Comparison of ENCODE assay signal across 19 mouse cellular contexts in the genomic region with DNA sequence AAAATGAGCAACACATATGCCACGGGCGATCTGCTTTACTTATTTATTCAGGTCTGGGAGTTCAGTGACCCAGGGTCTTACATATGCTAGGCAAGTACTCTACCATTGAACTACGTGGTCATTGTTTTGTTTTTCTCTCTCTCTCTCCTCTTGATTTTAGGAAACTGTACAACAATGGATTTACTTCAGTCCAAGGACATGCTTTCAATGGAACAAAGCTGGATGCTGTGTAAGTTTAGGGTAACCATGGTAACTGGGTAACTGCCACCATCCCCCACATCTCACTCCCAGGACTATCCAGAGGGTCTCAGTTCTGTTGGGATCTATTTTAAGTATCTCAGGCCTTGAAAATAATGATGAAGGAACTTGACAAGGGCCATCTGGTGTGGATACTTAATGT.
A peak's percentile ranks its signal among the peaks of the same experiment; 100 is the strongest.
DNase-seq lines count a peak whose midpoint lies in the region; ATAC-seq lines count a peak whose summit lies in the region.
"Had no signal": no experiment of that assay in that cellular context is flagged by ENCODE, and none has a peak within 500 bp of the region (broad histone marks: within the 10 kb centered on the region; RNA-seq: fewer than 3 reads in every experiment).

No protein-coding gene starts in this region.

- peaks cover 8% of the 10 kb centered on the region for H3K4me1 ChIP-seq in hindbrain, embryonic 12.5 days
- H3K4me1 ChIP-seq in hindbrain, embryonic 10.5 days (replicated peaks), result peaks cover 7% of the 10 kb centered on the region
- peaks cover 4% of the 10 kb centered on the region; the same call in 1 of the 2 replicates for H3K4me1 ChIP-seq in forebrain, embryonic 14.5 days (ENCODE audit: control insufficient read depth, insufficient read depth, low read length)
- peaks cover 4% of the 10 kb centered on the region for H3K4me1 ChIP-seq in midbrain, embryonic 16.5 days (ENCODE audit: control insufficient read depth, insufficient read depth, low read length)
- H3K4me1 ChIP-seq: embryonic facial prominence, embryonic 12.5 days; kidney, embryonic 15.5 days; limb, embryonic 15.5 days had no signal

- DNase-seq in hindbrain, embryonic 10.5 days (ENCODE audit: low spot score), result no peak
- DNase-seq in right cerebral cortex, postnatal 4 days, result peak; percentile 10
- no peak for DNase-seq in right cerebral cortex, adult 18-20 months
- peak; percentile 36 for DNase-seq in forebrain, embryonic 14.5 days (ENCODE audit: low spot score)
- no peak for DNase-seq in T-cell, adult 2 months (ENCODE audit: low spot score)
- DNase-seq in thymus, postnatal 14 days, result no peak
- DNase-seq: adrenal gland, postnatal 25 days; cerebellum, postnatal 10 days; gastrocnemius, adult 2 months; heart, adult 2 months; liver, postnatal 0 days; right cerebral cortex, postnatal 25 days had no signal

- no peaks in the 10 kb centered on the region for H3K27me3 ChIP-seq in hindbrain, embryonic 12.5 days
- no peaks in the 10 kb centered on the region for H3K27me3 ChIP-seq in hindbrain, embryonic 10.5 days (ENCODE audit: insufficient read depth, poor library complexity, severe bottlenecking)
- H3K27me3 ChIP-seq in forebrain, embryonic 14.5 days (replicated peaks; ENCODE audit: control insufficient read depth, insufficient read depth, low read length), result no peaks in the 10 kb centered on the region
- no peaks in the 10 kb centered on the region for H3K27me3 ChIP-seq in midbrain, embryonic 16.5 days (ENCODE audit: control insufficient read depth, insufficient read depth, low read depth, low read length)
- H3K27me3 ChIP-seq: embryonic facial prominence, embryonic 12.5 days; kidney, embryonic 15.5 days; limb, embryonic 15.5 days had no signal

- WGBS in hindbrain, embryonic 12.5 days, result 37% methylated on average over 3 of the region's 3 CpGs
- WGBS in hindbrain, embryonic 10.5 days, result 44% methylated on average over 3 of the region's 3 CpGs
- WGBS in forebrain, embryonic 14.5 days, result 43% methylated on average over 3 of the region's 3 CpGs
- WGBS in midbrain, embryonic 16.5 days, result 23% methylated on average over 3 of the region's 3 CpGs

- H3K27ac ChIP-seq in hindbrain, embryonic 12.5 days, result no peak overlapping the region
- no peak overlapping the region for H3K27ac ChIP-seq in hindbrain, embryonic 10.5 days
- no peak overlapping the region for H3K27ac ChIP-seq in forebrain, embryonic 14.5 days (ENCODE audit: low read depth, low read length)
- no peak overlapping the region for H3K27ac ChIP-seq in midbrain, embryonic 16.5 days (ENCODE audit: low read length)
- H3K27ac ChIP-seq: embryonic facial prominence, embryonic 12.5 days; gastrocnemius, adult 2 months; heart, adult 2 months; kidney, embryonic 15.5 days; limb, embryonic 15.5 days; macrophage had no signal

- no peaks in the 10 kb centered on the region for H3K9me3 ChIP-seq in hindbrain, embryonic 12.5 days (replicated peaks)
- H3K9me3 ChIP-seq in hindbrain, embryonic 10.5 days, result no peaks in the 10 kb centered on the region
- H3K9me3 ChIP-seq in forebrain, embryonic 14.5 days (replicated peaks; ENCODE audit: control insufficient read depth, low read length), result no peaks in the 10 kb centered on the region
- no peaks in the 10 kb centered on the region for H3K9me3 ChIP-seq in midbrain, embryonic 16.5 days (replicated peaks; ENCODE audit: control insufficient read depth, low read length, poor library complexity, severe bottlenecking)
- H3K9me3 ChIP-seq: embryonic facial prominence, embryonic 12.5 days; kidney, embryonic 15.5 days; limb, embryonic 15.5 days had no signal

- H3K4me3 ChIP-seq in hindbrain, embryonic 12.5 days, result no peak overlapping the region
- H3K4me3 ChIP-seq in hindbrain, embryonic 10.5 days, result no peak overlapping the region
- no peak overlapping the region for H3K4me3 ChIP-seq in forebrain, embryonic 14.5 days (ENCODE audit: low read depth, low read length)
- H3K4me3 ChIP-seq in midbrain, embryonic 16.5 days (ENCODE audit: low read depth, low read length), result no peak overlapping the region
- H3K4me3 ChIP-seq: embryonic facial prominence, embryonic 12.5 days; gastrocnemius, adult 2 months; heart, adult 2 months; kidney, embryonic 15.5 days; limb, embryonic 15.5 days had no signal

- H3K4me2 ChIP-seq in hindbrain, embryonic 12.5 days (replicated peaks), result no peak overlapping the region
- H3K4me2 ChIP-seq in forebrain, embryonic 14.5 days (ENCODE audit: low read length), result no peak overlapping the region
- H3K4me2 ChIP-seq in midbrain, embryonic 16.5 days (ENCODE audit: low read length), result no peak overlapping the region
- H3K4me2 ChIP-seq: embryonic facial prominence, embryonic 12.5 days; kidney, embryonic 15.5 days; limb, embryonic 15.5 days had no signal

- H3K9ac ChIP-seq in hindbrain, embryonic 12.5 days, result no peak overlapping the region
- H3K9ac ChIP-seq in forebrain, embryonic 14.5 days (ENCODE audit: low read length), result no peak overlapping the region
- no peak overlapping the region for H3K9ac ChIP-seq in midbrain, embryonic 16.5 days (ENCODE audit: low read depth, low read length)
- H3K9ac ChIP-seq: embryonic facial prominence, embryonic 12.5 days; kidney, embryonic 15.5 days; limb, embryonic 15.5 days; liver, postnatal 0 days had no signal

- no peaks in the 10 kb centered on the region for H3K36me3 ChIP-seq in hindbrain, embryonic 12.5 days
- H3K36me3 ChIP-seq in hindbrain, embryonic 10.5 days, result no peaks in the 10 kb centered on the region
- no peaks in the 10 kb centered on the region for H3K36me3 ChIP-seq in forebrain, embryonic 14.5 days (ENCODE audit: control insufficient read depth, insufficient read depth, low read length)
- H3K36me3 ChIP-seq in midbrain, embryonic 16.5 days (ENCODE audit: control insufficient read depth, insufficient read depth, low read length), result no peaks in the 10 kb centered on the region
- H3K36me3 ChIP-seq: embryonic facial prominence, embryonic 12.5 days; kidney, embryonic 15.5 days; limb, embryonic 15.5 days had no signal

- peak; percentile 46; the same call in 1 of the 2 replicates for ATAC-seq in hindbrain, embryonic 12.5 days (ENCODE audit: low FRiP score)
- peak; percentile 63; the same call in 1 of the 2 replicates for ATAC-seq in forebrain, embryonic 14.5 days
- ATAC-seq in midbrain, embryonic 16.5 days, result peak; percentile 72; the same call in 1 of the 2 replicates
- ATAC-seq: inflammation-experienced regulatory T-cells, adult 6 months; liver, postnatal 0 days had no signal

Comparison
In these comparisons a context has a peak if more than half of its experiments do, and no peak if none do; other contexts are left out.
1. DNase-seq: peak in right cerebral cortex, postnatal 4 days (single experiment) and forebrain, embryonic 14.5 days (single experiment); none in hindbrain, embryonic 10.5 days (single experiment), right cerebral cortex, adult 18-20 months (single experiment), T-cell, adult 2 months (single experiment) and thymus, postnatal 14 days (single experiment).
2. Peak in every context shown above with its lines, with median percentiles within 50 percentile points of each other: ATAC-seq.